8 mouse cellular contexts compared by ENCODE assay signal in genomic region chr6:42324482-42325267, GRCm38 (mm10). TPM values are rescaled to one million over a fixed set of nuclear protein-coding genes. Genes with fewer than 3 reads are reported as not detected.
DNase-seq lines count a peak whose midpoint lies in the region; ATAC-seq and TF ChIP-seq lines count a peak whose summit lies in the region.

Gene Fam131b (minus strand): TSS chr6:42324643.

- H3K36me3 ChIP-seq in hindbrain, postnatal 0 days (ENCODE audit: insufficient read depth, low read length) = peaks cover 7% of the 10 kb centered on the region; the same call in 1 of the 2 replicates
- H3K36me3 ChIP-seq in limb, embryonic 10.5 days = no peaks in the 10 kb centered on the region
- no peaks in the 10 kb centered on the region; the same call in 1 of the 2 replicates for H3K36me3 ChIP-seq in midbrain, postnatal 0 days (ENCODE audit: insufficient read depth, low read length)

- no peaks in the 10 kb centered on the region for H3K9me3 ChIP-seq in hindbrain, postnatal 0 days (ENCODE audit: low read length)
- H3K9me3 ChIP-seq in limb, embryonic 10.5 days (replicated peaks) = no peaks in the 10 kb centered on the region
- no peaks in the 10 kb centered on the region for H3K9me3 ChIP-seq in midbrain, postnatal 0 days (ENCODE audit: low read length)

- peak; percentile 34 for DNase-seq in gastrocnemius, postnatal 14 days
- DNase-seq in gastrocnemius, postnatal 10 days = no peak
- peak; percentile 82 for DNase-seq in cerebellum, adult 8-10 months
- DNase-seq in frontal cortex, adult 2 months (ENCODE audit: extremely low spot score in 1 of 2, low spot score in 1 of 2) = peak in 1 of 2 experiments; percentile 72
- DNase-seq in hindbrain, postnatal 0 days (ENCODE audit: low spot score) = peak; percentile 83
- peak; percentile 77 for DNase-seq in limb, embryonic 10.5 days (ENCODE audit: low spot score)
- peak; percentile 77 for DNase-seq in midbrain, postnatal 0 days (ENCODE audit: low spot score)
- peak; percentile 35 to 47 for DNase-seq in thymus, postnatal 10 days (ENCODE audit: low spot score in 2 of 2)

- peak; percentile 86 for ATAC-seq in hindbrain, postnatal 0 days
- ATAC-seq in midbrain, postnatal 0 days (ENCODE audit: low FRiP score) = peak; percentile 90

- intact Hi-C loops in gastrocnemius, postnatal 14 days (cut with DNase I; ENCODE audit: low total_unique reads) = loop anchor here (10.0 kb wide), 1 partner anchor 100 kb away; no protein-coding TSS in a partner anchor

- peak within 1 kb of the TSS; percentile 85 for H3K4me2 ChIP-seq in hindbrain, postnatal 0 days (ENCODE audit: low read depth, low read length)
- peak within 1 kb of the TSS; percentile 72 for H3K4me2 ChIP-seq in midbrain, postnatal 0 days (ENCODE audit: low read depth, low read length, poor library complexity, severe bottlenecking)

- H3K27ac ChIP-seq in hindbrain, postnatal 0 days = peak within 1 kb of the TSS; percentile 78
- H3K27ac ChIP-seq in limb, embryonic 10.5 days = peak within 1 kb of the TSS; percentile 80
- peak within 1 kb of the TSS; percentile 71 for H3K27ac ChIP-seq in midbrain, postnatal 0 days (ENCODE audit: low read depth, low read length)

- peak within 1 kb of the TSS; percentile 72 for H3K4me3 ChIP-seq in hindbrain, postnatal 0 days (ENCODE audit: low read length)
- H3K4me3 ChIP-seq in limb, embryonic 10.5 days = peak within 1 kb of the TSS; percentile 80
- H3K4me3 ChIP-seq in midbrain, postnatal 0 days (ENCODE audit: low read depth, low read length) = peak within 1 kb of the TSS; percentile 58

- peak within 1 kb of the TSS; percentile 82 for H3K9ac ChIP-seq in hindbrain, postnatal 0 days (replicated peaks; ENCODE audit: low read length)
- peak within 1 kb of the TSS; percentile 81 for H3K9ac ChIP-seq in midbrain, postnatal 0 days (replicated peaks; ENCODE audit: low read length, poor library complexity, severe bottlenecking)

- no peaks in the 10 kb centered on the region for H3K27me3 ChIP-seq in hindbrain, postnatal 0 days (ENCODE audit: insufficient read depth, low read length)
- peaks cover 41% of the 10 kb centered on the region for H3K27me3 ChIP-seq in limb, embryonic 10.5 days (ENCODE audit: low read depth, poor library complexity, severe bottlenecking)
- no peaks in the 10 kb centered on the region for H3K27me3 ChIP-seq in midbrain, postnatal 0 days (ENCODE audit: insufficient read depth, low read length)

- under 1% methylated on average over 30 of the region's 68 CpGs for WGBS in hindbrain, postnatal 0 days
- under 1% methylated on average over 48 of the region's 68 CpGs for WGBS in limb, embryonic 10.5 days
- under 1% methylated on average over 32 of the region's 68 CpGs for WGBS in midbrain, postnatal 0 days

- H3K4me1 ChIP-seq in hindbrain, postnatal 0 days (ENCODE audit: insufficient read depth, low read length) = no peaks in the 10 kb centered on the region
- peaks cover 19% of the 10 kb centered on the region for H3K4me1 ChIP-seq in limb, embryonic 10.5 days
- no peaks in the 10 kb centered on the region for H3K4me1 ChIP-seq in midbrain, postnatal 0 days (ENCODE audit: insufficient read depth, low read length)

- no peak for TF ChIP-seq CTCF in hindbrain, postnatal 0 days (IDR thresholded peaks at IDR 0.05; ENCODE audit: low read depth)
- no peak for TF ChIP-seq CTCF in midbrain, postnatal 0 days (IDR thresholded peaks at IDR 0.05)

RNA-seq across cellular contexts. Expression of gene Fam131b, which starts in this region (rescaled TPM):
- under 1 TPM; 0.60 to 0.80 TPM for total RNA-seq in gastrocnemius, postnatal 14 days (2021)
- 1 to 10 TPM in 1 of 2 experiments, under 1 TPM in 1; 0.85 to 1.2 TPM for total RNA-seq in gastrocnemius, postnatal 10 days (2021)
- 85.7 and 92.4 TPM in 2 replicates for polyA plus RNA-seq in frontal cortex, adult 2 months (2012; rRNA removed)
- total RNA-seq in hindbrain, postnatal 0 days (2014; rRNA removed) = 56.5 and 61.6 TPM in 2 replicates
- polyA plus RNA-seq in hindbrain, postnatal 0 days (2015; fragmentation: Nextera tagmentation; extraction: Ambion mirVana) = 4.6 and 5.0 TPM in 2 replicates
- 0.44 and 0.65 TPM in 2 replicates for polyA plus RNA-seq in limb, embryonic 10.5 days (2016; fragmentation: Nextera tagmentation; extraction: Ambion mirVana)
- total RNA-seq in midbrain, postnatal 0 days (2014; rRNA removed) = 55.6 and 59.6 TPM in 2 replicates
- 5.6 and 6.0 TPM in 2 replicates for polyA plus RNA-seq in midbrain, postnatal 0 days (2015; fragmentation: Nextera tagmentation; extraction: Ambion mirVana)

Comparison
In these comparisons a context has a peak if more than half of its experiments do, and no peak if none do; other contexts are left out.
1. RNA of gene Fam131b (total RNA-seq): 56.5 to 61.6 TPM in hindbrain, postnatal 0 days and 55.6 to 59.6 TPM in midbrain, postnatal 0 days; 0.85 to 1.2 TPM in gastrocnemius, postnatal 10 days and 0.60 to 0.80 TPM in gastrocnemius, postnatal 14 days; every median in the first group is over 10 times any median in the second.
2. RNA of gene Fam131b (polyA plus RNA-seq): 85.7 to 92.4 TPM in frontal cortex, adult 2 months; 5.6 to 6.0 TPM in midbrain, postnatal 0 days, 4.6 to 5.0 TPM in hindbrain, postnatal 0 days and 0.44 to 0.65 TPM in limb, embryonic 10.5 days; every median in the first group is over 10 times any median in the second.
3. Peak in DNase-seq in gastrocnemius, postnatal 14 days; RNA of the gene not detected or under 1 TPM.
4. Peak in DNase-seq, H3K4me3 ChIP-seq and H3K27ac ChIP-seq in limb, embryonic 10.5 days; RNA of the gene not detected or under 1 TPM.
5. Peak in every context shown above with its lines, with median percentiles within 50 percentile points of each other: H3K27ac ChIP-seq and H3K4me3 ChIP-seq.